Mouse (Mus musculus): ENCODE data around the gene Kmt2a. TPM values are rescaled to one million over a fixed set of nuclear protein-coding genes. Genes with fewer than 3 reads are reported as not detected.

Gene Kmt2a
- 10 to 100 TPM; 84.1 to 88.1 TPM for total RNA-seq (2021)
- long read RNA-seq, experiment 1, partial matches to known transcripts = 39 of 43 reads
- long read RNA-seq, experiment 1, other reads (novel, unspliced or antisense) = 4 of 43 reads
- long read RNA-seq, experiment 2, partial matches to known transcripts = 0 of 15 reads
- long read RNA-seq, experiment 2, other reads (novel, unspliced or antisense) = 15 of 15 reads

DNA sequence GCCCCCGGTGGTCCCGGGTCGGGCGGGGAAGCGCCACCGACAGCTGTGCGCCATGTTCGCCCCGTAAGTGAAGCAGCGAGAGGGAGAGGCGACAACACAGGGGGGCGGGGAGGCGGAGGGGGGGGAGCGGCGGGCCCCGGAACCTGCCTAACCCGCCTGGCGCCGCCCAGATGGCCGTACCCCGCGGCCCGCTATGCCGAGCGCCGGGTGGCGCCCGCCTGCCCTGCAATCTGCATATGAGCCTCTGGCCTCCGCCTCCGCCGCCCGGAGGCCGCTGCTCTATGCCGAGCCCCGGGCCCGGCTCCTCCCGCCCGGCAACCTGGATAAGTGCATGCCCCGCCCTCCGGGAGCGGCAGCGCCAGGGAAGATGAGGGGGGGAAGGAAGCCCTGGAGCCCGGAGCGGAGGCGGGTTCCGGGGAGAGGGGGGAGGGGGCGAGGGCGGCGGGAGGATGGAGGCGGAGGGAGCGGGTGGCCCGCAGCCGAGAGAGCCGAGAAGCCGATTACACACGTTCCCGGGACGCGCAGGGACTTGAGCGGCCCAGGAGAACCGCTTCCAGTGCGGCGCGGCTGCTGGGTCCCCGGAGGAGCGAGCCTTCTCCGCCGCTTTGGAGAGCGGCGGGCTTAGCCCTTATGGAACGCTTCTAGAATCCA lies at the start of gene Kmt2a:
Gene Kmt2a (minus strand): TSS at position 76 of the 651 bp plus-strand sequence.
- DNase-seq (ENCODE audit: low spot score in 2 of 2) = peak; percentile 97 to 98

DNA sequence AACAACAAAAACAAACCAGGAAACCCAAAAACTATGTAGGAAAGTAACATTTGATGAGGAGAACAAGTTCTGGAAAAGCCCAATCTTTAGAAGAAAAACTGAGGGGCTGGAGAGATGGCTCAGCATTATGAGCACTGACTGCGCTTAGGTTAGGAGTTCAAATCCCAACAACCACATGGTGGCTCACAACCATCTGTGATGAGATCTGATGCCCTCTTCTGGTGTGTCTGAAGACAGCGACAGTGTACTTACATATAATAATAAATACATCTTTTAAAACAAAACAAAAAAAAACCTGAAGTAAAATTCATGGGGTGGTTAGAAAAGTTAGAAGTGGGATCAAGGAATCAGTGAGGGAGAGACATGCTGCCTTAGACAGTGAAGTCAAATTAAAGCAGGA lies 40.4 kb upstream of the Kmt2a start:
- DNase-seq (ENCODE audit: low spot score in 2 of 2) = no peak

DNA sequence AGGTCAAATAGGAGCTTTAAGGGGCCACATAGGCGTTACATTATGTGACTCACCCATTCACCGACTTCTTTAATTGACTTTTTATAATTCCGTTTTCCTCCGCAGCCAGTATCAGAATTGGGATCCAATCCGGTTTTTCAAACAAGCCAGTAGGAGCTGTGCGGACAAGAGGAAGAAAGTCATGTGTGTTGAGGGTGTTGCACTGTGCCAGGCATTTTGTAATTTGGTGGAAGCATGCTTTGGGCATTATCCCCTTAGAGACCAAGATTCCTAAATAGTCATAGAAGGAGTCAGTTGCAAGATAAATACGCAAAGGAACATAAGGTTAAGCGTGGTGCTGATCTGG lies 40.0 kb upstream of the Kmt2a start:
- DNase-seq (ENCODE audit: low spot score in 2 of 2) = no peak

DNA sequence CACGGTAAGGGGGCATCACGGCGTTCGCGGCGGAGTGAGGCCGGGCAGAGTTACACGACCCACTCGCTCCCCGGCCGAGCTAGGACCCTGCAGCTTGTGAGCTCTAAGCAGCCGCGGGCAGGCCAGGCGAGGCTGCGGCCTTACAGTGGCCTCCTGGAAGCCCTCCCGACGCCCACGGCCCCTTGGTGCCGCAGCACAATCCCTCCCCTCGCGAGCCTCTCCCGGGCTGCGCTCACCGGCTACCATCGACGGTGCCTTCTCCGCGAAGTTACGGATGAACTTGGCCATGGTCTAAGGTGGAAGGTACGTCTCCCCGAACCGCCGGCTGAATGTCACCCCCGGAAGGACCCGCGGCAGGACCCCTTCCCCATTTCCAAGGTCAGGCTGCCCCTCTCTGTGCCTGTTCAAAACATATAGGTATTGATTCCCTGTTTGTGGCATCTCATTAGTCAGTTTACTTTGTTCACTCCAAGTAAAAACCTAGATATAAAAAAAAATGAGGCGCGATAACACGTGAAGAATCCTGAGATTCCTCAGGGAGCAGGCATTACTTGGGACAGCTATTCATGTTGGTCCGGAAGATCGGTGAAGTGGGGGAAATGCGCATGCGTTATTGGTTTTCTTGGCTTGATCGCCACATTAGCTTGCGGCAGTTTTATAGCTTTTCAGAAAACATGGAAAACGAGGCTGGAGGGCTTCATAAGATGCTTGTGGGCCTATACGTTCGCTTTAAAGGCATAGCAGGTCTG lies 39.5 kb upstream of the Kmt2a start, which contains the start of gene Atp5l:
Gene Atp5l (minus strand): TSS at position 369 of the 749 bp plus-strand sequence.
- peak; percentile 81 to 82 for DNase-seq (ENCODE audit: low spot score in 2 of 2)

DNA sequence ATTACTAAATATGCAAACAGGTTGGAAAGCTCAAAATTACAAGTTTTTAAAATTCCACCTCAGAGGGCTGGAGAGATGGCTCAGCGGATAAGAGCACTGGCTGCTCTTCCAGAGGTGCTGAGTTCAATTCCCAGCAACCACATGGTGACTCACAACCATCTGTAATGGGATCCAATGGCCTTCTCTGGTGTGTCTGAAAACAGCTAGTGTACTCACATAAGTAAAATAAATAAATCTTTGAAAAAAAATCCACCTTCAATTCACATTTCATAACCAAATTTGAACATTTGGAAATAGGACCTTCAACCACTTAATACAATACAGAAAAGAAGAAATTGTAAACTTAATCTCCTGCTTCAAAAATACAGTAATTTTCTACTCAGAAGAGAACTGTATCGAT lies 38.5 kb upstream of the Kmt2a start:
- no peak for DNase-seq (ENCODE audit: low spot score in 2 of 2)

DNA sequence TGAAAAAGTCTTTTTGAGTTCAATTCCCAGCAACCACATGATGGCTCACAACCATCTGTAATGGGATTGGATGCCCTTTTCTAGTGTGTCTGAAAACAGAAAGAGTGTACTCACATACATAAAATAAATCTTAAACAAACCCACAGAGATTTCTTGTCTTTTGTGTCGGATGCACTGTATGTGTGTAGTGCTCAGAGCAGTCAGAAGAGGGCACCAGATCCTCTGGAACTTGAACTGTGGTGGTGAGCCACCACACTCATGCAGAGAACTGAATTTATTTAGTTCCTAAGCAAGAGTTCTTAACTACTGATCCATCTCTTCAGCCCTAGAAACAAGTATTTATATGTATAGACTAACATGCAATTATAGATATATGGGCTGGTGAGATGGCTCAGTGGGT lies 35.1 kb upstream of the Kmt2a start:
- DNase-seq (ENCODE audit: low spot score in 2 of 2) = peak; percentile 24 to 28

DNA sequence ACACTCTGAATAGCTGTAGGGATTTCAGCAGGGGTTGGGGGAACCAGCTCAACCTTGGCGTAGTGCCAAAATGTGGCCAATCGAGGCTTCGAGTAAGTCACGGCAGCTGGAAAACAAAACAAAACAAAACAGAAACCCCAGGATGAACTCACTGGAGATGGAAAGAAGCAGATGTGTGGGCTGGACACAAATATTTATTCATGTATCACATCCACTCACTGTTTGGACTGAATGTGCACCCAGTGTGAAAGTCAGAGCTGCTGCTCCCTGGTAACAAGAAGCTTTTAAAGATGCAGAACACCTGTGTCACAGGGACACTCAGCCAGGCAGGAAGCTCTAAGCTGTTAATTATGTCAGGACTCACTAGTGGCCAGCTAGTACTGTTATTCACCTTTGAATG lies 33.6 kb upstream of the Kmt2a start:
- no peak for DNase-seq (ENCODE audit: low spot score in 2 of 2)

DNA sequence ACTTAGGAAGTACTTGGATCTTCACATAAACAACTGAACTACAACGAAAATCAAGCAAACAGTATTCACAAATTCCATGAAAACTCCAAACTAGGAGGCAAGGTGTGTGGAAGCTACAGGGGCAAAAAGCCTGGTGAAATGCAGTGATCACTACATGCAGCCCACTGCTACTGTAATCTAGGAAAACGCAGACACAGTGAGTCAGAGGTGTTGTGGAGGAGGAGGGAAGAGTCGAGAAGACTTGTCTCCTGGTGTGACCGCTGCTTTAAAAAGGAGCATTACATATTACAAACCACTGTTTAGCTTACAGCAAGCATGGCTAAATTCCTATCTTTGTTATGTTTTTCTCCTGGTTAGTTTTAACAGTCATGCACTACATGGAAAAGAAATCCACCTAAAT lies 30.3 kb upstream of the Kmt2a start:
- peak; percentile 20 to 22 for DNase-seq (ENCODE audit: low spot score in 2 of 2)

DNA sequence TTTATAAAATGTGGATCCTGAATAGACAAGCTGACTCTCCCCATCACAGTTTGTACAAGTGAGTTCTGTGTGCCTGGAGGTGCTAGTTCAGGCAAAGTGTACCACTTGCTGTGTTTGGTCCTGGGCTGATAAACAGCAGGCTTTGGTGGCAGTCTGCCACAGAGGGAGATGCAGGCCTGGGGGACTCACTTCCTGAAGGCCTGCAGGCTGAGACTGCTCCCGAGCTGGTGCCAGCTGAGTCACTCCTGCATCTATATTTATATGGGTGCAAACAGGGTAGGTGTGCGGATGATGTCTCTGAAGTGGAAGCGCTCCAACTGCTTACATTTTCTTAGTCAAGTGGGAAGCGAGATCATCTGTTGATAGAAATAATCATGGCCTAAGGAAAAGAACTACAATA lies 24.5 kb upstream of the Kmt2a start:
- peak; percentile 80 to 82 for DNase-seq (ENCODE audit: low spot score in 2 of 2)

DNA sequence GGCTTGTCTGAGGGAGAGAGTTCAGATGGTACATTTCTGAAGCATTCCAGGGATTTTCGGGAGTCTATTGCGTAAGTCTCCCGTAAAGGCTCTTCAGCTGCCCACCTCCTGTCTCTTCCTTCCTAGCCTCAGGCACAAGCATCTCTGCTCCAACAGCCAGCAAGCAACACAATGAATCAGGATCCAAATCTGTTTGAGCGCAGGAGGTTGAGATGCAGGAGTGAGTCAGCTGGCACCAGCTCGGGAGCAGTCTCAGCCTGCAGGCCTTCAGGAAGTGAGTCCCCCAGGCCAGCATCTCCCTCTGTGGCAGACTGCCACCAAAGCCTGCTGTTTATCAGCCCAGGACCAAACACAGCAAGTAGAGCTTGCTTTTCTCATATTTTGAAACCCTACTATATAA lies 23.9 kb upstream of the Kmt2a start:
- DNase-seq (ENCODE audit: low spot score in 2 of 2) = peak; percentile 78 to 88

DNA sequence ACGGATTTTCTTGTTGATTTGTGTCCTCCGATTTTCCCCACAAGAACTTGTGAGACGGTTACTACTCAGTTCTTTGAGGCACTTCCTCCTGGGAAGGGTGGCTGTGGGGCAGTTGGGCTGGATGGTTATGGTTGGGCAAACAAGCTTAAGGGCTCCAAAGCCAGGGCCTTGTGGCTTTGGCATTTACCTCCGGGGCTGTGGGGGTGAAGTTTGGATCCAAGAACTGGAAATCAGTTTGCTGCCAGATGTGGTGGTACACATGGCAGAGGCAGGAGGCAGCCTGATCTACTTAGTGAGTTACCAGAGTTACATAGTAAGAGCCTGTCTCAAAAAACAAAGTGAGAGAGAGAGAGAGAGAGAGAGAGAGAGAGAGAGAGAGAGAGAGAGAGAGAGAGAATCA lies 22.8 kb upstream of the Kmt2a start:
- no peak for DNase-seq (ENCODE audit: low spot score in 2 of 2)

DNA sequence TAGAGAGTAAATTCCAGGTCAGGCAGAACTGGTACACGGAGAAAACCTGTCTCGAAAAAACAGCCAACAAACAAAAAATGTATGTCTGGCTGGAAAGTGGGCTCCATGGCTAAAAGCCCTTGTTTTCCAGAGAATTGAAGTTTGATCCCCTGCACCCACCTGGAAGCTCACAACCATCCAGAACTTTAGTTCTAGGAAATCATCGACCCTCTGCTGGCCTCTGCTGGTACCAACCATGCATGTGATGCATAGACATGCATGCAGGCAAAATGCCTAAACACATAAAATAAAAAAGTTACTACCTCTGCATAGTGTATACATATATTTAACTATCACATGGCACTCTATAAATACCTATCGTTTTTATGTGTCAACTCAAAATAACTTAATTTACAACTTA lies 19.3 kb upstream of the Kmt2a start:
- no peak for DNase-seq (ENCODE audit: low spot score in 2 of 2)

DNA sequence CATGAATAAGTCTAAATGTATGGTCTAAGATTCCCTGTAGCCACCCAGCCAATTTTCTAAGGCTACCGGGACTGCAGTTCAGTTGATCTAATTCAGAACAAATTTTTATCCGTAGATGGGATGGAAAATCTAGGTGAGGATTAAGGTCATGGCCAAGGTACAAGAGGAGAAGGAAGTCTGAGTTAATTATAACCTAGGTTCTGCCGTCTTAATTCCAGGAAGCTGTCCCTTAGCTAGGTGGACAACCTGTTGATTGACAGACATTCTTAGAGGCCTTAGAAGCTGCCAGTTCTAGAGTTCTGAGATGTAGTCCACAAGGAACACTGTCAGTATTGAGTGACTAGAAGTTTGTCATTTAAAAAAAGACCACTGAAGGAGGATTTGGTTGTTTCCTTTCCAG lies 18.6 kb upstream of the Kmt2a start:
- no peak for DNase-seq (ENCODE audit: low spot score in 2 of 2)

DNA sequence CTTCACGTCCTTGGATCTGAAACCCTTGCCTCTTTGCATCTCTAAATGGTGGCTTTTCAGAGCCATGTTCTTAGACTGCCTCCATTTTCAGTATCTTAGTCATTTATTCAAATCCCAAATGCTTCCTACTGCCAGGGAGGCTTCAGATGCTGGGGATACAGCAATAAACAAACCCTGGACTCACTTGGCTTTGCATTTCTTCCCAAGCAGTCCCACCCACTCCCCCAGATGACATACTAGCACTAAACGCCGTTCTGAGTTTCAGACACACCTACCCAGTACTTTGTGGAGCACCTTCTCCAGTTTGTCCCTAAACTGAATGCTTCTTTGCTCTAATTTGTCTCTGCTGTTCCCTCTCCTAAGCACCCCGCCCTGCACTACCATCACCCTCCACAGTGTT lies 15.9 kb upstream of the Kmt2a start:
- peak; percentile 11 to 23 for DNase-seq (ENCODE audit: low spot score in 2 of 2)

DNA sequence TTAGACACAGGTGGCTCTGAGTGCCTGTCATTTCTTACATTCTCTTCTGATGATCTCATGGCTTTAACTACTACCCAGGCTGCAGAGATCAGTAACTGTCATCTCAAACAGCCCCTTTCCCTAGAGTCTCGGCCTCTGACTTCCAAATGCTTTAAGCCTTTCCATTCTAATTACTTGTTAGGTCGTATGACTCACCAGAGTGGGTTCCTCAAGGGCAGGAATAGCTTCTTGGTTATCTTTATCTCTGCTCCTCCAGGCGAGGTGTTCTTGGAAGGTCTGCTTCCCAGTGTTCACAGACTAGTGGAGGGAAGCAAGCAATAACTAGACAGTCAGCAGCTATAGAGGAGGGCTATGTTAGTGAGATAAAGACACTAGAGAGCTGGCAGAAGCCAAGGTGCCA lies 11.6 kb upstream of the Kmt2a start:
- DNase-seq (ENCODE audit: low spot score in 2 of 2) = no peak

DNA sequence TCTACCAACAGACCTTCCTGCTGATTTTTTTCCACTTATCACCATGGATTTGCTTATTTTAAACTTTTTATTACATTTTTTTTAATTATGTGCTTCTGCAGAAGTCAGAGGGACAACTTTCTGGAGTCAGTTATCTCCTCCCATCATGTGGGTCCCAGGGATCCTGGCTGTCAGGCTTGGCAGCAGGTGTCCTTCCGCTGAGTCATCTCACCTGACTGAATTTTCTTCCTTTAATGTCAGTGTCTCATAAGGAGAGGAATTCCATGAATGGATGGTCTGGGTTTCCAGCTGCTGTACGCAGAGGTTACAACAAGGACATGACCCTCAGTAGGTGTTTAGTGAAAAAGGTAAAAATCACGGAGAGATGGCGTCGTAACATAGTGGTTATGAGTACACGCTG lies 10.1 kb upstream of the Kmt2a start:
- DNase-seq (ENCODE audit: low spot score in 2 of 2) = no peak

DNA sequence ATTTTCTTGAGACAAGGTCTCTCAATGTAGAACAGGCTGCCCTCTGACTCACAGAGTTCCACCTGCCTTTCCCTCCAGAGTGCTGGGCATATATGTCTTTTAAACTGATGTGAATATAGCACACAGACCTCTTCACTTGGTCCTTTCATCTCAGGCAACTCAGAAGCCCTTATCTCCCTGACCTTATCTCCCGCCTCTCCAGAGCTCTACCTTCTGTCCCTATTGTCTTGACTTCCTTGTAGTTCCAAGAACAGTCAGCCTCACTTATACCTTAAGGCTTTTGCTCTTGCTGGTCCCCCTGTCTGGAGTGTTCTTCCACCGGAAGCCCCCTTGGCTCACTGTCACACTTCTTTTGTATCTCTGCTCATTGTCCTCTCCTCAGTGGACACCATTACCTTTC lies 9.0 kb upstream of the Kmt2a start:
- DNase-seq (ENCODE audit: low spot score in 2 of 2) = no peak

DNA sequence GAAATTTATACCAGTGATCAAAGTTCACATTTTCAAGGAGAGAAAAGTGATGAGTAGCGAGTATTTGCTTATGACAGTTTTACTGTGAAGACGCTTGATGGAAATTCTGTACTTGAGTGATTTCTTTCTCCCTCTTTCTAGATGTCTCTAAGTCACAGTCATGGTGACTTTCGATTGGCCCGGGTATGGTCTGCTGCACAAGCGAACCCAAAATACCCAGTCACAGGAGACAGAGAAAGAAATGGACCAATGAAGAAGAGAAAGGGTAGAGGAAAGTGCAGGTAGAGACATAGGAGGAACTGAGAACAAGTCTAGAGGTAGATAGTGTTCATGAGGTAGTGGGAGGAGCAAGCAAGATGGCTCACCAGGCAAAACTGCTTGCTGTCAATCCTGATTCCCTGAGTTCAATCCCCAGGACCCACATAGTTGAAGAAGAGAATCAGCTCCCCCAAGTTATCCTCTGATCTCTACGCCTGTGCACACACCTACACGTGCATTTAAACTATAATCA lies 7.1 kb upstream of the Kmt2a start:
- no peak for DNase-seq (ENCODE audit: low spot score in 2 of 2)

DNA sequence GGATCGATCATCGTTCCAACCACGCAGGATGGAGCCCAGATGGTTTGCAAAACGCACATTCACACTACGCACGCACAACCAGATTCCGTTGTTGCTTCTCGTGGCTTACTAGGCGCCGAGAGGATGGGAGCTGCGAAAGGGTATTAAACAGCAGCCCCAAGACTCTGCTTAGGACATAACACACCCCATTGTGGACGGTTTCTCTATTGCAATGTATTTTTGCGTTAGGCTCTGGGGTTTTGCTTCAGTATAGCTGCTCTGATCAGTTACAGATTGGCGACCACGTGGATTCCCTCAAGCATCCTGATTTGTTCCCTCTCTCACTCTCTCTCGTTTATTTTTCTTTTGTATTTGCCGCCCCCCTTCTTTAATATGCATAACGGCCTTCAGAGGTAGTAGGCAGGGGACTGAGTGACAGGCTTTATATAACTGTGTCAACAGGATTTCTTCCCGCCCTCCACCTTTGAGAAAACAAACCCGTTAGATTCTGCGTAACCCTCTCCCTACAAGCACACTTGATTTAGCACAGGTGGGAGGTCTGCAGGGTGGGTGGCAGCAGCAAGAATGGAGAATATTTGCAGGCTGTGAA lies 2.0 kb upstream of the Kmt2a start:
- peak; percentile 41 to 65 for DNase-seq (ENCODE audit: low spot score in 2 of 2)

DNA sequence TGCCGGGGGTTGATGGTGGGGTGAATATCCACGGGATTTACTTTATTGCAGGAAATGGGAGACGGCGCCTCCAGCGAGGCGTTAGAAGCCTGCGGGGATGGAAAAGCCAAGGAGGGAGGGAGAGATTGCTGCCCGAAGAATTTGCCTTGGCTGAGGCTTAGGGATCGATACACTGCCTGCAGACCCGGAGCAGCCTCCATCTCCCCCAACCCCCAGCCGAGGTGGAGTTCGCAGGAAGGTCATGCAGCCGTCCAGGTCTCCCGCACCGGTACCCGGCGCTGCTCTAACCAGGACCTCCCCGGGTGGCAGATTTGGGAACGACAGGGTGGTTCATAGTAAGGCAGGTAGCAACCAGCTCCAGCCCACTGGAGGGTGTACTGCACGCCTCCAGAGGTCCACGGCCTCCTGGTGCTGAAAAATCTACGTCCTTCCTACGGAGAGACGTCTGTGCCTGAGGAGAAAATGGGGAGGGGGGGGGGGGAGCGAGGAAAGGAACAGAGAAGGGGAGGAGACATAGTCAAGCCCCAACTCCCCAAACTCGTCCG lies 1.4 kb upstream of the Kmt2a start:
- DNase-seq (ENCODE audit: low spot score in 2 of 2) = peak; percentile 31 to 34

DNA sequence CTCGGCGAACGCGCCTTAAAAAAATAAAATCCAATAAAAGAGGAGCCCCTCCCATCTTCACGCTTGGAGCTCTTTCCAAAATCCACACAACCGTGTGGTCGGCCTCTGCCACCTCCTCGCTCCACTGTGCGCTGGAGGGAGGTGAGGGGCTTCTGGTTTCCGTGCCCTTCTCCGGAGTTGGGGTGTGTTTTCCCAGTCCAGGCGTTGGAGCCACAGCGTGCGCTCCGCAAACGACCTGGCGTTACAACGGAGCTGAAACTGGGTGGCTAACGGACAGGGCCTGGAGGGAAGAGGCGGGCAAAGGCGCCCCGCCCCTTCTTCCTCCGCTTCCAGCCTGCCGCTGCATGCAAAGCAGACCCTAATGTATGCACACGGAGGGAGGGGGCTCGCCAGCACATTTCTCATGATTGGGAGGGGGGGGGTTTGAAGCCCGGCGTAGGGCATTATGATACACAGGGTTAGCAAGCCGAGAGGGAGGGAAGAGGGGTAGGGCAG lies 892 bp upstream of the Kmt2a start:
- peak; percentile 49 to 69 for DNase-seq (ENCODE audit: low spot score in 2 of 2)
